Mouse (Mus musculus): ENCODE measurements around the gene Wdr5b.

DNA sequence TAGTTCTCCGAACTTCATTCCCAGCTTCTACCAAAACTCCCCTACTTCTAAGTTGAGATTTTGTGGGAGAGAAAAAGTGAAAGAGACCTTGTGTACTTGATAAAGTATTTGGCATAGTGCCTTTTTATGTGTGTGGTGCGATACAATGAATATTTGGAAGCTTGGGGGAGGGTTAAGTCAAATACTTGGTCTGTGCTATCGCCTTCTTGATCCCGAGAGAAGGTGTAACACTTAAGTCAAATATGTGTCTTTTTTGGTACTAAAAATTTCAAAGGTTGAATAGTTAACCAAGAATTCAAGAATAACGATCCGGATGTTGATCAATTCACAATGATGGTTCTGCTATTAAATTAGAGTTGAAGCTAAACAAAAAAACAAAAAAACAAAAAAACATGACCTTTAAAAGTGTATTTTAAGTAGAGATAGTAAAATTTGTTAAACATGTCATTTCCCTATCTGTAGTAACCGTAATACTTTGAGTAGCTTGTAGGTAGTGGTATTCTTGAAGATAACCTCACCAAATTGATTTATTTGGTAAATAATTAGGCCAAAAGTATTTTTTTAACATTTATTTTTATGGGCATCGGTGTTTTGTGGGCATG lies 31.5 kb downstream of the Wdr5b start:
- TF ChIP-seq CTCF (IDR thresholded peaks at IDR 0.05; ENCODE audit: control insufficient read depth, insufficient read depth, insufficient read length) (no peak), MYOD1 (IDR thresholded peaks at IDR 0.05; ENCODE audit: control insufficient read depth, insufficient read length, low read depth) (no peak), FOSL1 (IDR thresholded peaks at IDR 0.05; ENCODE audit: insufficient read depth, low read length, poor library complexity, severe bottlenecking) (no peak), MYOG (IDR thresholded peaks at IDR 0.05; ENCODE audit: control insufficient read depth, extremely low read depth, insufficient read length) (no peak), USF1 (IDR thresholded peaks at IDR 0.05; ENCODE audit: low read depth) (no peak), MAX (IDR thresholded peaks at IDR 0.05) (no peak), CEBPB (IDR thresholded peaks at IDR 0.05; ENCODE audit: low read depth) (no peak)

All from C2C12 (cell line).